Mouse (Mus musculus): ENCODE results near the gene Pja2.

DNA sequence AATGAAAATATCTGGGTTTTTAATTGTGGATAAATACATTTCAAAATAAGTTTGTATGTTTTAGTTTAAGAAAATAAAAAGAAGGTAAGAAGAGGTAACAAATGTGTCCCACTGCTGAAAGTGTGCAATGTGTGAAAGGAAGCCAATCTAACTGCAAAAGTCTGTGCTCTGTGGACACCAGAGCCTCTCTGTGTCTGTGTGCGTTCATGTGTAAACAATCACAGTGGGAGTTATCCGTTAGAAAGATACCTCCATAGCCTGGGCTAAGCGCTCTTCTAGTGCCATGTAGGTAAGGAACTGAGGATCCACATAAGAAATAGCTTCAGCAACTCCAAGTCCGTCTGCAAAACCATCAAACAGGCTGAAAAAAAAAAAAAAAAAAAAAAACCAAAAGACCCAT lies 42.0 kb downstream of the Pja2 start:
- TF ChIP-seq CTCF (IDR thresholded peaks at IDR 0.05; ENCODE audit: extremely low read depth, insufficient read depth, low read length) (no peak), POLR2A (IDR thresholded peaks at IDR 0.05; ENCODE audit: extremely low read depth, insufficient read depth, low read length) (no peak)
